Mouse (Mus musculus) cerebellum, adult 2 months (tissue): ENCODE measurements at regions not wholly inside any gene's neighbourhood (a gene's known extent, or its start where the extent isn't known, plus 50 kb on each side); places are given as distances from the start of the nearest gene placed in this dataset.

Experiments used
- CTCF ChIP-seq: fragments of 200-500 bp; IDR thresholded peaks from 2 replicates; pipeline ENCODE4 v1.5.1; 2011; ENCODE audit warnings: low read depth, mild to moderate bottlenecking, control low read depth, low read length, moderate library complexity, borderline replicate concordance; ENCODE audit not compliant: insufficient read depth
- POLR2A ChIP-seq: fragments of 200-500 bp; IDR thresholded peaks from 2 replicates; pipeline ENCODE4 v1.6.1; 2011; ENCODE audit warnings: low read length, control low read depth, borderline replicate concordance; ENCODE audit not compliant: insufficient read depth

DNA sequence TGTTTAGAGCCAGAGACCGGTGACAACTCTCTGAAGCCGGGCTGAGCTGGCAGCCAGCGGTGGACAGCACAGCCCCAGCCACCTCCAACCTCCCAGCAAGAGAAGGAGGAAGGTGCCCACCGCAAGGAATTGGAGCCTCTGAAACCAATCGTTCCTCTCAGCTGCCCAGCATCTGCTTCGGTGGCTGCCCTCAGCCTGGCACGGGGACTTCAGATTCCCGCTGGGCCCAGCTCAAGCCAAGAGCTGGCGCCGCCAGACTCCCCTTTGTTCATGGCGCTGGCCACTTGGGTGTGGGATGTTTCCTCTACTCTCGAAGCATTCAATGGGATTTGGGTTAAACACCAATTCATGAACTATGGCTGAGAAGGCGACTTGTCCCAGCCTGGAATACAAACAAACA is 135.3 kb upstream of the 1700016C15Rik start:
- TF ChIP-seq CTCF (no peak), POLR2A (no peak)
